Mouse (Mus musculus): ENCODE measurements around the gene Cers6. TPM values are rescaled to one million over a fixed set of nuclear protein-coding genes. Genes with fewer than 3 reads are reported as not detected.

Cers6 gene
- polyA plus RNA-seq, 1 experiment, result 10.3 TPM

GRCm38 (mm10) chr2:68934651-68935050, 73.4 kb downstream of the Cers6 start:
- H3K79me3 ChIP-seq (ENCODE audit: low read depth), result peaks cover 6% of the 10 kb centered on the region
- peaks cover 27% of the 10 kb centered on the region for H3K36me3 ChIP-seq (ENCODE audit: control insufficient read depth, insufficient read depth)
- peaks cover 19% of the 10 kb centered on the region for H3K79me2 ChIP-seq (ENCODE audit: control insufficient read depth, insufficient read depth)
- no peaks in the 10 kb centered on the region for H3K27me3 ChIP-seq (ENCODE audit: control insufficient read depth, insufficient read depth, insufficient read length)
- no peak overlapping the region for H3ac ChIP-seq (ENCODE audit: control insufficient read depth, insufficient read length, low read depth)
- TF ChIP-seq FOSL1 (IDR thresholded peaks at IDR 0.05; ENCODE audit: insufficient read depth, low read length, poor library complexity, severe bottlenecking), result no peak
- no peak for TF ChIP-seq MYOG (IDR thresholded peaks at IDR 0.05; ENCODE audit: control insufficient read depth, extremely low read depth, insufficient read length)
- no peak for TF ChIP-seq MYOD1 (IDR thresholded peaks at IDR 0.05; ENCODE audit: control insufficient read depth, insufficient read length, low read depth)
- no peak for TF ChIP-seq CEBPB (IDR thresholded peaks at IDR 0.05; ENCODE audit: low read depth)
- no peak for TF ChIP-seq USF1 (IDR thresholded peaks at IDR 0.05; ENCODE audit: low read depth)
- H3K4me3 ChIP-seq (ENCODE audit: insufficient read depth, poor library complexity, severe bottlenecking), result no peak overlapping the region

GRCm38 (mm10) chr2:68935721-68936294, 74.6 kb downstream of the Cers6 start:
- H3K4me3 ChIP-seq (ENCODE audit: insufficient read depth, poor library complexity, severe bottlenecking), result no peak overlapping the region
- TF ChIP-seq FOSL1 (IDR thresholded peaks at IDR 0.05; ENCODE audit: insufficient read depth, low read length, poor library complexity, severe bottlenecking) (no peak), MYOD1 (IDR thresholded peaks at IDR 0.05; ENCODE audit: control insufficient read depth, insufficient read length, low read depth) (no peak), USF1 (IDR thresholded peaks at IDR 0.05; ENCODE audit: low read depth) (no peak), CTCF (IDR thresholded peaks at IDR 0.05; ENCODE audit: control insufficient read depth, insufficient read depth, insufficient read length) (no peak), CEBPB (IDR thresholded peaks at IDR 0.05; ENCODE audit: low read depth) (no peak), MAX (IDR thresholded peaks at IDR 0.05) (no peak), MYOG (IDR thresholded peaks at IDR 0.05; ENCODE audit: control insufficient read depth, extremely low read depth, insufficient read length) (no peak)
- H3K27me3 ChIP-seq (ENCODE audit: control insufficient read depth, insufficient read depth, insufficient read length), result no peaks in the 10 kb centered on the region
- H3ac ChIP-seq (ENCODE audit: control insufficient read depth, insufficient read length, low read depth), result no peak overlapping the region
- H3K79me2 ChIP-seq (ENCODE audit: control insufficient read depth, insufficient read depth), result peaks cover 18% of the 10 kb centered on the region
- H3K79me3 ChIP-seq (ENCODE audit: low read depth), result peaks cover 6% of the 10 kb centered on the region
- peaks cover 27% of the 10 kb centered on the region for H3K36me3 ChIP-seq (ENCODE audit: control insufficient read depth, insufficient read depth)

- H3K79me3 ChIP-seq (ENCODE audit: low read depth), result peaks cover 3% of the 10 kb centered on the region
- H3K27me3 ChIP-seq (ENCODE audit: control insufficient read depth, insufficient read depth, insufficient read length), result no peaks in the 10 kb centered on the region
- TF ChIP-seq CTCF (IDR thresholded peaks at IDR 0.05; ENCODE audit: control insufficient read depth, insufficient read depth, insufficient read length) (no peak), FOSL1 (IDR thresholded peaks at IDR 0.05; ENCODE audit: insufficient read depth, low read length, poor library complexity, severe bottlenecking) (no peak), CEBPB (IDR thresholded peaks at IDR 0.05; ENCODE audit: low read depth) (no peak), MYOD1 (IDR thresholded peaks at IDR 0.05; ENCODE audit: control insufficient read depth, insufficient read length, low read depth) (no peak), MAX (IDR thresholded peaks at IDR 0.05) (no peak), MYOG (IDR thresholded peaks at IDR 0.05; ENCODE audit: control insufficient read depth, extremely low read depth, insufficient read length) (no peak), USF1 (IDR thresholded peaks at IDR 0.05; ENCODE audit: low read depth) (no peak)
- no peak overlapping the region for H3K4me3 ChIP-seq (ENCODE audit: insufficient read depth, poor library complexity, severe bottlenecking)
- H3K79me2 ChIP-seq (ENCODE audit: control insufficient read depth, insufficient read depth), result peaks cover 9% of the 10 kb centered on the region
- no peak overlapping the region for H3ac ChIP-seq (ENCODE audit: control insufficient read depth, insufficient read length, low read depth)
- peaks cover 27% of the 10 kb centered on the region for H3K36me3 ChIP-seq (ENCODE audit: control insufficient read depth, insufficient read depth)
Measured at GRCm38 (mm10) chr2:68936773-68937172, 75.5 kb downstream of the Cers6 start.

- Histone ChIP-seq H3K36me3 (ENCODE audit: control insufficient read depth, insufficient read depth) (peaks cover 27% of the 10 kb centered on the region), H3ac (ENCODE audit: control insufficient read depth, insufficient read length, low read depth) (no peak overlapping the region), H3K79me2 (ENCODE audit: control insufficient read depth, insufficient read depth) (peaks cover 7% of the 10 kb centered on the region), H3K4me3 (ENCODE audit: insufficient read depth, poor library complexity, severe bottlenecking) (no peak overlapping the region), H3K27me3 (ENCODE audit: control insufficient read depth, insufficient read depth, insufficient read length) (no peaks in the 10 kb centered on the region), H3K79me3 (ENCODE audit: low read depth) (peaks cover 3% of the 10 kb centered on the region)
- no peak for TF ChIP-seq MAX (IDR thresholded peaks at IDR 0.05)
- no peak for TF ChIP-seq MYOD1 (IDR thresholded peaks at IDR 0.05; ENCODE audit: control insufficient read depth, insufficient read length, low read depth)
- TF ChIP-seq CTCF (IDR thresholded peaks at IDR 0.05; ENCODE audit: control insufficient read depth, insufficient read depth, insufficient read length), result no peak
- no peak for TF ChIP-seq MYOG (IDR thresholded peaks at IDR 0.05; ENCODE audit: control insufficient read depth, extremely low read depth, insufficient read length)
- TF ChIP-seq CEBPB (IDR thresholded peaks at IDR 0.05; ENCODE audit: low read depth), result no peak
- no peak for TF ChIP-seq USF1 (IDR thresholded peaks at IDR 0.05; ENCODE audit: low read depth)
- TF ChIP-seq FOSL1 (IDR thresholded peaks at IDR 0.05; ENCODE audit: insufficient read depth, low read length, poor library complexity, severe bottlenecking), result no peak
Measured at GRCm38 (mm10) chr2:68937833-68938232, 76.6 kb downstream of the Cers6 start.

GRCm38 (mm10) chr2:68944898-68945297, 83.7 kb downstream of the Cers6 start:
- H3K79me3 ChIP-seq (ENCODE audit: low read depth), result no peaks in the 10 kb centered on the region
- H3ac ChIP-seq (ENCODE audit: control insufficient read depth, insufficient read length, low read depth), result no peak overlapping the region
- H3K4me3 ChIP-seq (ENCODE audit: insufficient read depth, poor library complexity, severe bottlenecking), result no peak overlapping the region
- no peak for TF ChIP-seq MAX (IDR thresholded peaks at IDR 0.05)
- TF ChIP-seq CTCF (IDR thresholded peaks at IDR 0.05; ENCODE audit: control insufficient read depth, insufficient read depth, insufficient read length), result no peak
- no peak for TF ChIP-seq FOSL1 (IDR thresholded peaks at IDR 0.05; ENCODE audit: insufficient read depth, low read length, poor library complexity, severe bottlenecking)
- TF ChIP-seq MYOD1 (IDR thresholded peaks at IDR 0.05; ENCODE audit: control insufficient read depth, insufficient read length, low read depth), result no peak
- no peak for TF ChIP-seq USF1 (IDR thresholded peaks at IDR 0.05; ENCODE audit: low read depth)
- TF ChIP-seq CEBPB (IDR thresholded peaks at IDR 0.05; ENCODE audit: low read depth), result no peak
- no peak for TF ChIP-seq MYOG (IDR thresholded peaks at IDR 0.05; ENCODE audit: control insufficient read depth, extremely low read depth, insufficient read length)
- no peaks in the 10 kb centered on the region for H3K79me2 ChIP-seq (ENCODE audit: control insufficient read depth, insufficient read depth)
- no peaks in the 10 kb centered on the region for H3K27me3 ChIP-seq (ENCODE audit: control insufficient read depth, insufficient read depth, insufficient read length)
- H3K36me3 ChIP-seq (ENCODE audit: control insufficient read depth, insufficient read depth), result peaks cover 17% of the 10 kb centered on the region
